Mouse (Mus musculus) bone marrow macrophage, adult 2 months (primary cell): ENCODE measurements around the gene Nanos2.

Experiments
- CTCF ChIP-seq: IDR thresholded peaks from 2 replicates; pipeline ENCODE4 v1.5.1; 2012; ENCODE audit warnings: low read depth, mild to moderate bottlenecking, low read length, moderate library complexity
- POLR2A ChIP-seq: IDR thresholded peaks from 2 replicates; pipeline ENCODE4 v1.6.1; 2012; ENCODE audit warnings: mild to moderate bottlenecking, low read depth, low read length, borderline replicate concordance

DNA sequence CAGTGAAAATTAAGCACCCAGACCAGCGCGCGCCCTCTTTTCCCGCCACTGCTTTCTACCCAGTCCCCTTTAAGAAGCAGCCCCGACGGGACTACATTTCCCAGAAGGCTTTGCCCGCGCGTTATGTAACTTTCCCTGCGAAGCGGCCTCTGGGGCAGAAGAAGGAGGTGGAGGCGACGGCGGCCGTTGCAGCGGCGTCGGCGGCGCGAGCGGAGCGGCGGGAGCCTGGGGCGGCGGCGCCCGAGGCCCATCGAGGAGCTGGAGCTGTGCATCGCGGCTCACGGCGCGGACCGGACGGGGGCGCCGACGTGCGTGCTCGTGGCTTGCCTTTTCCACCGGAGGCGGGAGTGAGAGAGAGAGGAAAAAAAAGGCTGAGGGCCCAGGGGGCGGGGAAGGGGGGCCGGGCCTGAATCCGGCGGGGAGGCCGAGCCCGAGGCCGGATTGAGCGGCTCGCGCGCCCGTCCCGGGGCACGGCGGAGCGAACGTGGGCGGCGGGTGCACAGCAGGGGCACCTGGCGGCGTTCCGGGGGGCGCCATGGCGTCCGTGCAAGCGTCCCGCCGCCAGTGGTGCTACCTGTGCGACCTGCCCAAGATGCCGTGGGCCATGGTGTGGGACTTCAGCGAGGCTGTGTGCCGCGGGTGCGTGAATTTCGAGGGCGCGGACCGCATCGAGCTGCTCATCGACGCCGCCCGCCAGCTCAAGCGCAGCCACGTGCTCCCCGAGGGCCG, 16.9 kb downstream of the Nanos2 start, which contains the start of gene Irf2bp1:
- TF ChIP-seq CTCF (no peak), POLR2A (no peak)
